Mouse (Mus musculus) monocyte, adult 59 days (primary cell): Measurements from ENCODE around the gene S100a3. TPM values are rescaled to one million over a fixed set of nuclear protein-coding genes. Genes with fewer than 3 reads are reported as not detected.

Source experiments
- total RNA-seq, 2 experiments: library from RNA; stranded (reverse); gene quantifications; one replicate each; pipeline ENCODE4 v1.2.4; 2023

The S100a3 gene
- total RNA-seq, result 1 to 10 TPM in 1 of 2 experiments, not detected in 1; 1.0 TPM

DNA sequence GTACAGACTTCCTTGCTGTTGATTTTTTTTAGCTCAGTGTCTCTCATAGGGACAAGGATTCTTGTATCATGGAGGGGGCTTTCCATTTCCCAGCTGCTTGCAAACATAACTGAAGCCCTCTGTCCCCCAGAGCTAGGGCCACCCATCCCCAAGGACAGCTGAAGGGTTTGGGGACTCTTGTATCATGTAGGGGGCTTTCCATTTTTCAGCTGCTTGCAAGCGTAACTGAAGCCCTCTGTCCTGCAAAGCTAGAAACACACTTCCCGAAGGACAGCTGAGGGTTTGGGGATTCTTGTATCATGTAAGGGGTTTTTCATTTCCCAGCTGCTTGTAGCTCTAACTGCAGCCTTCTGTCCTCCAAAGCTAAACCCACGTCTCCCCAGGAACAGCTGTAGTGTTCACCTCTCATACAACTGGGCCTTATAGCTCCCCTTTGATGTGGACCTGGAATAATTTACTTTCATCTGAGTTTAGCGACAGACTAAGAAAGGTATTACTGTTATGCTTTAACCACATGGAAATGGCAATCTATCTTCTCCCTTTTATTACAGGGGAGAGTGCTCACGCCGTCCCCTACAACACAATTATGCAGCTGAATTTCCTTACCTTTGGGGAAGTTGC, at the start of gene S100a3:
TSS of gene S100a3 (plus strand) at position 571 of the 621 bp plus-strand sequence.

DNA sequence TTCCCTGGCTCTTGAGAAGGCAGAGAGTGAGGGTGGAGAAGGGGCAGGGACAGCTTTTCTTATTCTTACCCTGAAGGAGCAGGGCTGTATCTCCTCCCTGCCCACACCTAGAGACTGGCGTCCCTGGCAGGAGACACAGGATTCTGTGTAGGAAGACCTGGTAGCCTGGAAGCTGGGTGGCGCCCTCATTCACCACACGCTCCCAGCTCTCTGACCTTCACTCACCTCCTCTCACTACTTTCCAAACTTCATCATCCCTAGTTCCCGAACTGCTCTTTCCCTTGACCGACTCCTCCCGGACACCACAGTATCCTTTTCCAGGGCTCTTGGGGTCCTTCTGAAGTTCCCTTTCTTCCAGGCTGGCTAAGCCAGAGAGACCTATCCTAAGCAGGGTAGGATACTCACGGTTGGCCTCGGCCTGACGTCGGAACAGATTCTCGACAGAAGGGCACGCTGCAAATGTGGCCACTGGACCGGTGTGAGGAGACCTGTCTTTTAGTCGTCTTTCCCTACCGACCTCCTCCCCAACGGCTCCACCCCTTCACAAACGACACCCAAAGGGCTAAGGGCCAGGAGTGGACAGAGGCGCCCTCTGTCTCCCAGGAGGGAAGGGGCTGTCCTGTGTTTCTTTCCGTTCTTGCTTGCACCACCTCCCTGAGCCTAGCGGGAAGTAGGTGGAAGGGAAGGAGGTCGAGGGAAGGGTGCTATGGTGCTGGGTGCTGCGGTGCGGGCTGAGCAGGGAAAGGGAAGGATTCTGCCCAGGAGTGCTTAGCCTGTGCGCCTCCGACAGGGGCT, 46.4 kb upstream of the S100a3 start, which contains the start of the genes S100a1 and S100a13:
TSS of gene S100a1 (minus strand) at position 597 of the 795 bp plus-strand sequence.
TSS of gene S100a13 (plus strand) at position 640 of the 795 bp plus-strand sequence.

DNA sequence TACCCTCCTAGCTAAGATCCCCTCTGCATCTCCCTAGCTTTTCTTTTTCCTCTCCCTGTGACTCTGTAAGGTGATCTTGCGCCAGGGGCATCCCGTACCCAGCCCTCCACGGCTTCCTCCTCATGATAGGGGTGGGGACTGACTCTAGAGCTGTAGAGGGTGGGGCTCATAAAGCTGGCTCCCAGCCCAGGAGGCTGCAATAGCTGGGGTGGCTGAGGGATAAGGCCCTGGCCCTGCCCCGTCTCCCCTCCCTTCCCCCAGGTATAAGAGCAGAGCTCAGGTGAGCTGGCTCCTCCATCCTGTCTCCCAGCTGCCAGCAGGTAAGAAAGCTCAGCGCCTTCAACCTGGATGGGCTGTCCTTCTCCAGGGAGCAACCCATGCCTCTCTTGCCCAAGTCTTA, 33.8 kb upstream of the S100a3 start, which contains the start of gene S100a14:
TSS of gene S100a14 (plus strand) at position 277 of the 400 bp plus-strand sequence.

DNA sequence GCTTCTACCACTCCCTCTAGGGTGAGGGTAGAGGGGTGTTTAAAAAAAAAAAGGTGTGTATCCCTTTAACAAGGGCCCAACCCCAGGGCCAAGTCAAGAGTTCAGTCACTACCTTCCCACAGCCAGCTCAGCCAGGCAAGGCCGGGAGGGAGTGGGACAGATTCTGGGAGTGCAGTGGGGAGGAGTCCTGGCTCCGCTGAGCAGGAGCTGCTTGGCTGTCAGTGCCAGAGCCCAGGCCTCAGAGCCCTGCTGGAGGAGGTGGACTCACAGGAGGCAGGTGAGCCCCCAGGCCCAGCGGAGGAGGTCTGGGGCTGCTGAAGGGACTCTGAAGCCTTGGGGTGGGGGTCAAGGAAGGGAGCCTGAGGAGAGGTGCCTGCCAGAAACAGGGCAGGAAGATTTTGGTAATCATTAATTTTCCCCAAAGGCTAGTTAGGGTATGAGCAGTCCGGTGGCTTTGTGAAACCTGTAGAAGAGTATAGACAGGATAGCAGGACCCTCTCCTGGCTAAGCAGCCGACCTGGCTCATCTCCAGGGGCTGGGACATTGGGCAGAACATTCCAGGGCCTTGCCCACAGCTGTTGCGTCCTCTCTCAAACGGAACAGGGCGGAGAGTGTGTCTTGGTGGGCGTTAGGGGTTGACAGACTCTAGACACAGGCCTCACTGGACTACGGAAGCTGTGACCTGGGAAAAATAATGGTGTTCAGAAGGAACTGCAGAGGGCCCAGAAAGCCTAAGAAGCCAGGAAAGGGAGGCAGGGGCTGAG, 23.1 kb upstream of the S100a3 start, which contains the start of gene S100a16:
TSS of gene S100a16 (plus strand) at position 114 of the 764 bp plus-strand sequence.

DNA sequence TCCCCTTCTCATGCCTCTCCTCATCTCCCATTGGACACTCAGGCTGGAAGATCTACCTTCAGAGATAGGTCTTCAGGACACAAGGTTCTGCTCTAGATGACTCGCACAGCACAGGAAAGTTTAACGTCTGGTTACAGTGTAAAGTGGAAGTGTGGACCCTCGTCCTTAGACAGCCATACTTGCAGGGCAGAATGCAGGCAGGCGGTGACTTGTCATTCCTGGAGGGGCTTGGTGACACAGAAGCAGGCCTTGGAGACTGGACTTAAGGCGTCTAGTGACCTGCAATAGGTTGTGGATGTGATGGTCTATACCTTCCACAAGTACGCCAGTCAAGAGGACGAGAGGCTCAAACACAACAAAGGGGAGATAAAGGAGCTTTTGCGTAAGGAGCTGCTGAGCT, 29.6 kb downstream of the S100a3 start, which contains the start of gene S100a2:
TSS of gene S100a2 (plus strand) at position 301 of the 400 bp plus-strand sequence.

DNA sequence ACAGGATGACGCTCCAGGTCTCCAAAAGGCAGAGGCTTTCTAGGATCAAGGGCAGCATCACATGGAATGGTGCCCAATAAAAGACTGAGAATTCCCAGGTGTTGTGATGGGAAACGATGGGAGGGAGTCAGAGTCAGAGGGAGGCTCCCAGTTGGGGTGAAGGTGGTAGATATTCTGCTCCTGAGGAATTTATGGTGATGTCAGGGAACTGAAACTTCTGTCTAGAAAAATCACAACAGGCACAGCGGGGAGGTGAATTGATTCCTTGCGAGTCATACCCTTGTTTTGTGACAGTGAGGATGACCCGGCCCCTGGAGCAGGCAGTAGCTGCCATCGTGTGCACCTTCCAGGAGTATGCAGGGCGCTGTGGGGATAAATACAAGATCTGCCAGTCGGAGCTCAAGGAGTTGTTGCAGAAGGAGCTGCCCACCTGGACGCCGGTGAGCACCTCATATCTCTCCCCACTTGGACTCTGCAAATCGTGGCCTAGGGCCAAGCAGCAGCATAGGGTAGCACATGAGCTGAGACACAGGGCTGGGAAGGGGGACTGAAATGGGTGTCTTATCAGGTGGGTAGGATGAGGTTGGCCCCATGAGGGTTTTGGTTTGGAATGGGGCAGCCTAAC, 41.2 kb downstream of the S100a3 start, which contains the start of gene Gm42674:
TSS of gene Gm42674 (plus strand) at position 419 of the 625 bp plus-strand sequence.

DNA sequence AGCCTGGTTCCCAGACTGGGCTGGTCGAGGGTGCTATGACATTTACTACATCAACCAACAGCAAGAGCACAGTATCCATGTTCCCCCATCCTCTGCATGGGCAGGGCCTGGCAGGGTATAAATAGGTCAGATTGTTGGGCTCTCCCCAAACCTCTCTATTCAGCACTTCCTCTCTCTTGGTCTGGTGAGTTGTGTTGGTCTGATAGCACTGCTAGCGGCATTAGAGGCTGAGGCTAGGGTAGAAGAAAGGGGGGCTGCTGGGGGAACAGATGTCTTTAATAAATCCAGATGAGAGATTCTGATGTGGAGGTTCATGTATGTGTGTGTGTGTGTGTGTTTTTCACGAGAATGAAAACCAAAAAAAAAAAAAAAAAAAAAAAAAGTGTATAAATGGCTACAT, 43.2 kb downstream of the S100a3 start, which contains the start of gene S100a4:
TSS of gene S100a4 (plus strand) at position 149 of the 400 bp plus-strand sequence.

DNA sequence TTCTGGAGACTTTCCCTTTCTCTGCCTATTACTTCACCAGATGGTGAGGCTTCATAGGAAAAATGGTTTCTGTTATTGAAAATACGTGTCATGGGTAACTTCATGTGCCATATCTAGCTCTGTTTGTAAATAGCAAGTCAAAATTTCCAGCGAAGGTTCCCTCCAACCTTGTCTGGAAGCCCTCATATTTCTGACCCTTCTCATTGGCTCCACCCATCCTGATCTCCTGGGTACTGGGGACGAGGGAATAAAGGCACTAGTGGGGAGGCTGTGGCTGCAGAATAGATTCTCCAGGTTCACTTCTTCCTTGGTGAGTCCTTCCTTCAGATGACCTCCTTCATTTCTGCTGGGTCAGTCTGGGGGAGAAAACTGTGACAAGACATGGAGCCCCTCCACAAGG, 47.8 kb downstream of the S100a3 start, which contains the start of gene S100a5:
TSS of gene S100a5 (plus strand) at position 301 of the 400 bp plus-strand sequence.

DNA sequence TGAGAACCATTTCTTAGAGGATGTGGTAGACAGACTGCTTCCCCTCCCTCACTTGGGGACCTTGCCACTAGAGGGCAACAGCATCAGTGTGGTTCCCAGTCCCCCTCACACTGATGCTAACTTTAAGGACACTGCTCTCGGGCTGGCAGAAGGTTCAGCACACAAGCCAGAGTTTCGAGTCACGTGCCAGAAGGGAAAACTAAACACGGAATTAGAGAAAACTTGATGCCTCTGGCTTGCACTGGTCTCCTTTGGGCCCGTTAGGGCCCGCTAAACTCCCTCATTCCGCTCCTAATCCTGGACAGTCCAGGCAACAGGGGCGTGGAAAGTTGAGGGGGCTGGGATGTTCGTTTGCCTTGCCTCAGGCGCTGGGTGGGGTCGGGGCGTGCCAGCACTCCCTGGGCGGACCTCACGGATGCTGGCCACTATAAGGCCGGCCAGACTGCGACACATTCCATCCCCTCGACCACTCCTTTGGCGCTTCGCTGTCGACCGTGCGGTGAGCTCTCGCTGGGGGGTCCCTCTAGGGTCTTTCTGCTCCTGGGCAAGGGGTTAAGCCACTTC, 52.4 kb downstream of the S100a3 start, which contains the start of gene S100a6:
TSS of gene S100a6 (plus strand) at position 155 of the 564 bp plus-strand sequence.

Other genes starting within 250 kb of the S100a3 start
- gene Slc27a3, start 170.6 kb upstream of the S100a3 start, total RNA-seq, result 1 to 10 TPM; 1.1 to 1.5 TPM
- gene Ints3, start 127.0 kb upstream of the S100a3 start, total RNA-seq, result 10 to 100 TPM; 35.1 to 39.0 TPM
- under 1 TPM in 1 of 2 experiments, not detected in 1; 0.52 TPM for gene Npr1, start 94.7 kb upstream of the S100a3 start, total RNA-seq
- 10 to 100 TPM; 40.5 to 47.3 TPM for gene Ilf2, start 84.5 kb upstream of the S100a3 start, total RNA-seq
- 10 to 100 TPM; 42.2 to 43.7 TPM for gene Snapin, start 69.5 kb upstream of the S100a3 start, total RNA-seq
- 100 to 1,000 TPM; 112 to 113 TPM for gene Chtop, start 51.1 kb upstream of the S100a3 start, total RNA-seq
- gene S100a1, start 46.2 kb upstream of the S100a3 start, total RNA-seq, result 10 to 100 TPM; 24.1 to 24.6 TPM
- gene S100a13, start 46.1 kb upstream of the S100a3 start, total RNA-seq, result 10 to 100 TPM; 36.8 to 37.4 TPM
- under 1 TPM in 1 of 2 experiments, not detected in 1; 0.52 TPM for gene S100a14, start 33.7 kb upstream of the S100a3 start, total RNA-seq
- gene S100a16, start 23.3 kb upstream of the S100a3 start, total RNA-seq, result not detected
- gene S100a2, start 29.7 kb downstream of the S100a3 start, total RNA-seq, result not detected
- gene Gm42674, start 41.3 kb downstream of the S100a3 start, total RNA-seq, result not detected
- gene S100a4, start 43.2 kb downstream of the S100a3 start, total RNA-seq, result 1,000 to 10,000 TPM; 1,255 to 1,377 TPM
- not detected for gene S100a5, start 47.9 kb downstream of the S100a3 start, total RNA-seq
- 100 to 1,000 TPM; 672 to 834 TPM for gene S100a6, start 52.3 kb downstream of the S100a3 start, total RNA-seq
- not detected for gene S100a7a, start 93.4 kb downstream of the S100a3 start, total RNA-seq
- gene S100a8, start 108.4 kb downstream of the S100a3 start, total RNA-seq, result 10 to 100 TPM in 1 of 2 experiments, 1 to 10 TPM in 1; 9.4 to 13.9 TPM
- gene S100a9, start 135.1 kb downstream of the S100a3 start, total RNA-seq, result 10 to 100 TPM; 10.3 to 13.2 TPM
- gene Pglyrp4, start 166.3 kb downstream of the S100a3 start, total RNA-seq, result not detected
- not detected for gene Gm5849, start 217.3 kb downstream of the S100a3 start, total RNA-seq